Mouse (Mus musculus) myocyte (in vitro differentiated cells): ENCODE results near the gene Mtap.

Experiments used
- CEBPB ChIP-seq: IDR thresholded peaks from 2 replicates; pipeline ENCODE4 v1.6.1; 2011; ENCODE audit warnings: mild to moderate bottlenecking, moderate library complexity; ENCODE audit not compliant: poor library complexity, insufficient read depth, severe bottlenecking
- E2F4 ChIP-seq: IDR thresholded peaks from one replicate; pipeline ENCODE4 v1.6.1; 2011; ENCODE audit warnings: mild to moderate bottlenecking, control low read depth, moderate library complexity; ENCODE audit not compliant: insufficient read depth
- MAX ChIP-seq: IDR thresholded peaks from one replicate; pipeline ENCODE4 v1.6.1; 2011; ENCODE audit warnings: low read depth, mild to moderate bottlenecking, control low read depth
- MYOD1 ChIP-seq, 3 experiments: IDR thresholded peaks; one replicate each; pipeline ENCODE4 v1.6.1; 2011; ENCODE audit warnings: control low read depth in 2 of 3, low read depth in 2 of 3, mild to moderate bottlenecking in 2 of 3, moderate library complexity in 1 of 3; ENCODE audit not compliant: insufficient read length in 2 of 3, control insufficient read depth in 1 of 3
- POLR2A ChIP-seq: IDR thresholded peaks from one replicate; pipeline ENCODE4 v1.6.1; 2011; ENCODE audit warnings: low read depth, mild to moderate bottlenecking, control low read depth, moderate library complexity; ENCODE audit not compliant: insufficient read length
- POLR2AphosphoS2 ChIP-seq: IDR thresholded peaks from one replicate; pipeline ENCODE4 v1.6.1; 2011; ENCODE audit warnings: low read depth, control low read depth; ENCODE audit not compliant: insufficient read length
- SRF ChIP-seq: IDR thresholded peaks from one replicate; pipeline ENCODE4 v1.6.1; 2011; ENCODE audit warnings: low read depth; ENCODE audit not compliant: control insufficient read depth, insufficient read length
- TCF12 ChIP-seq: IDR thresholded peaks from one replicate; pipeline ENCODE4 v1.6.1; 2011; ENCODE audit warnings: mild to moderate bottlenecking, control low read depth; ENCODE audit not compliant: poor library complexity, insufficient read depth, severe bottlenecking
- USF1 ChIP-seq: IDR thresholded peaks from one replicate; pipeline ENCODE4 v1.6.1; 2011; ENCODE audit warnings: low read depth, mild to moderate bottlenecking, control low read depth, moderate library complexity

DNA sequence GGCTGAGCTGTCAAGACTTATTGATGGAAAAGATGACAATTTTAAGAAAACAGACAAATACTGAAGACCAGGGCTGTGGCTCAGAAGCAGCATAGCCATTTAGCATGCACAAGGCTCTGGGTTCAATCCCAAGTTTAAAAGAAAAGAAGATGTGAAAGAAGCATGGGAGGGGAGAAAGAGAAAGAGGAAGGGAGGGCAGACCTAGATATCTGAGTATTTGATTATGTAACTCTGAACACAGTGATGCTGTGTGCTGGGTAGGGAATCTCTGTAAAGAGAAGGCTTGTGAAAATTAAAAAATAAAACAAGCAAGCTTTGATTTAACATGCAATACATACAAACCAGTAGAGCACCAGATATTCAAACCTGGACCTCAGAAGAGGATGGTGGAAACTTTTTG lies 17.0 kb upstream of the Mtap start:
- TF ChIP-seq POLR2A, result no peak
- no peak for TF ChIP-seq MYOD1 (IDR thresholded peaks at IDR 0.05; ENCODE audit: control insufficient read depth in 1 of 3, insufficient read length in 2 of 3, low read depth in 2 of 3)
- no peak for TF ChIP-seq MAX
- no peak for TF ChIP-seq POLR2AphosphoS2
- TF ChIP-seq USF1, result no peak
- TF ChIP-seq E2F4, result no peak
- no peak for TF ChIP-seq TCF12
- no peak for TF ChIP-seq CEBPB
- TF ChIP-seq SRF, result no peak
